In genomic region chr12:86088042-86088441, GRCm38 (mm10) we compare ENCODE assay signal across 14 mouse cellular contexts. TPM values are rescaled to one million over a fixed set of nuclear protein-coding genes. Genes with fewer than 3 reads are reported as not detected.
DNase-seq lines count a peak whose midpoint lies in the region; ATAC-seq and TF ChIP-seq lines count a peak whose summit lies in the region.
"Had no signal": no experiment of that assay in that cellular context is flagged by ENCODE, and none has a peak within 500 bp of the region (broad histone marks: within the 10 kb centered on the region; RNA-seq: fewer than 3 reads in every experiment).

No protein-coding gene starts in this region.

- TF ChIP-seq CTCF in liver, postnatal 0 days (IDR thresholded peaks at IDR 0.05; ENCODE audit: low read depth) = no peak

- WGBS in hindbrain, embryonic 15.5 days = 71% methylated on average over 7 of the region's 7 CpGs
- 70% methylated on average over 7 of the region's 7 CpGs for WGBS in hindbrain, embryonic 12.5 days
- WGBS in heart, embryonic 14.5 days = 69% methylated on average over 7 of the region's 7 CpGs
- 64% methylated on average over 7 of the region's 7 CpGs for WGBS in liver, postnatal 0 days (ENCODE audit: insufficient replicate concordance)

- H3K9ac ChIP-seq in hindbrain, embryonic 15.5 days = no peak overlapping the region
- no peak overlapping the region for H3K9ac ChIP-seq in hindbrain, embryonic 12.5 days
- no peak overlapping the region for H3K9ac ChIP-seq in heart, embryonic 14.5 days (ENCODE audit: low read length)
- no peak overlapping the region for H3K9ac ChIP-seq in liver, postnatal 0 days (replicated peaks)
- H3K9ac ChIP-seq: forebrain, postnatal 0 days had no signal

- no peak for TF ChIP-seq EP300 in liver, postnatal 0 days (IDR thresholded peaks at IDR 0.05; ENCODE audit: low read depth)

- 0 out of 2 replicates have a peak, but pooled peaks have one; percentile 10 for ATAC-seq in hindbrain, embryonic 15.5 days (ENCODE audit: low FRiP score, low read depth)
- no peak for ATAC-seq in hindbrain, embryonic 12.5 days (ENCODE audit: low FRiP score)
- ATAC-seq in heart, embryonic 14.5 days (ENCODE audit: insufficient number of reproducible peaks, insufficient read depth, low FRiP score, low read depth) = peak; percentile 48; the same call in 1 of the 2 replicates
- 0 out of 2 replicates have a peak, but pooled peaks have one; percentile 19 for ATAC-seq in liver, postnatal 0 days
- ATAC-seq: CD4-positive, CD25-positive, alpha-beta regulatory T cell, adult 4 months; forebrain, postnatal 0 days; Patski had no signal

- no peak overlapping the region for H3K27ac ChIP-seq in hindbrain, embryonic 15.5 days (replicated peaks)
- H3K27ac ChIP-seq in hindbrain, embryonic 12.5 days = no peak overlapping the region
- peak overlapping the region in 1 of 2 experiments; percentile 78; a peak in 2 of 4 replicates for H3K27ac ChIP-seq in heart, embryonic 14.5 days (replicated peaks in 1 of 2; ENCODE audit: control insufficient read depth in 1 of 2, insufficient read depth in 1 of 2, low read depth in 2 of 2, low read length in 2 of 2)
- no peak overlapping the region for H3K27ac ChIP-seq in liver, postnatal 0 days (ENCODE audit: low read depth)
- H3K27ac ChIP-seq: hindbrain, embryonic 10.5 days had no signal

- no peak overlapping the region for H3K4me2 ChIP-seq in hindbrain, embryonic 15.5 days
- H3K4me2 ChIP-seq in hindbrain, embryonic 12.5 days (replicated peaks) = no peak overlapping the region
- H3K4me2 ChIP-seq in heart, embryonic 14.5 days (ENCODE audit: low read length) = no peak overlapping the region
- H3K4me2 ChIP-seq in liver, postnatal 0 days (ENCODE audit: low read depth, low read length) = no peak overlapping the region

- no peak overlapping the region for H3K4me3 ChIP-seq in hindbrain, embryonic 15.5 days
- H3K4me3 ChIP-seq in hindbrain, embryonic 12.5 days = no peak overlapping the region
- H3K4me3 ChIP-seq in heart, embryonic 14.5 days (ENCODE audit: control insufficient read depth in 1 of 2, insufficient read depth in 1 of 2, low read depth in 1 of 2, low read length in 2 of 2) = no peak overlapping the region
- no peak overlapping the region for H3K4me3 ChIP-seq in liver, postnatal 0 days (ENCODE audit: low read depth, low read length)
- H3K4me3 ChIP-seq: hindbrain, embryonic 10.5 days had no signal

- peak; percentile 37 for DNase-seq in gastrocnemius, postnatal 10 days
- no peak for DNase-seq in liver, postnatal 0 days
- DNase-seq in spleen, postnatal 10 days (ENCODE audit: low spot score in 2 of 2) = no peak
- DNase-seq in cerebellum, adult 18-20 months = no peak
- DNase-seq in ovary, postnatal 36 days (ENCODE audit: low spot score) = no peak
- DNase-seq: cerebellum, postnatal 25 days; forebrain, postnatal 0 days; thymus, postnatal 36 days had no signal

- peaks cover 5% of the 10 kb centered on the region for H3K4me1 ChIP-seq in hindbrain, embryonic 15.5 days (replicated peaks)
- peaks cover 14% of the 10 kb centered on the region for H3K4me1 ChIP-seq in hindbrain, embryonic 12.5 days
- peaks cover 29 to 45% of the 10 kb centered on the region in 2 experiments for H3K4me1 ChIP-seq in heart, embryonic 14.5 days (ENCODE audit: control insufficient read depth in 2 of 2, insufficient read depth in 2 of 2, low read length in 2 of 2)
- 0 out of 2 replicates have a peak, but pooled peaks cover under 1% of the 10 kb centered on the region for H3K4me1 ChIP-seq in liver, postnatal 0 days (ENCODE audit: insufficient read depth)

- H3K9me3 ChIP-seq in hindbrain, embryonic 15.5 days = no peaks in the 10 kb centered on the region
- H3K9me3 ChIP-seq in hindbrain, embryonic 12.5 days (replicated peaks) = no peaks in the 10 kb centered on the region
- no peaks in the 10 kb centered on the region for H3K9me3 ChIP-seq in heart, embryonic 14.5 days (ENCODE audit: control insufficient read depth, low read length)
- H3K9me3 ChIP-seq in liver, postnatal 0 days (ENCODE audit: low read length) = no peaks in the 10 kb centered on the region
- H3K9me3 ChIP-seq: hindbrain, embryonic 10.5 days had no signal

- 0 out of 2 replicates have a peak, but pooled peaks cover 6% of the 10 kb centered on the region for H3K36me3 ChIP-seq in hindbrain, embryonic 15.5 days
- H3K36me3 ChIP-seq in hindbrain, embryonic 12.5 days = peaks cover 24% of the 10 kb centered on the region
- H3K36me3 ChIP-seq in heart, embryonic 14.5 days (ENCODE audit: control insufficient read depth, insufficient read depth, low read length) = peaks cover 31% of the 10 kb centered on the region
- H3K36me3 ChIP-seq in liver, postnatal 0 days (replicated peaks; ENCODE audit: insufficient read depth, low read length) = no peaks in the 10 kb centered on the region

- H3K27me3 ChIP-seq in hindbrain, embryonic 15.5 days = no peaks in the 10 kb centered on the region
- no peaks in the 10 kb centered on the region for H3K27me3 ChIP-seq in hindbrain, embryonic 12.5 days
- no peaks in the 10 kb centered on the region for H3K27me3 ChIP-seq in heart, embryonic 14.5 days (ENCODE audit: control insufficient read depth, insufficient read depth, low read length)
- no peaks in the 10 kb centered on the region for H3K27me3 ChIP-seq in liver, postnatal 0 days (ENCODE audit: insufficient read depth, low read length)
- H3K27me3 ChIP-seq: Patski had no signal

RNA-seq across cellular contexts. Expression of gene Ift43, which starts 5.7 kb away (rescaled TPM):
- 42.7 and 45.8 TPM in 2 replicates for polyA plus RNA-seq in hindbrain, embryonic 15.5 days (2015; fragmentation: Nextera tagmentation; extraction: Ambion mirVana)
- polyA plus RNA-seq in hindbrain, embryonic 12.5 days (2016; fragmentation: Nextera tagmentation; extraction: Ambion mirVana) = 83.4 and 90.1 TPM in 2 replicates
- total RNA-seq in gastrocnemius, postnatal 10 days (2021) = 10 to 100 TPM; 12.2 to 19.2 TPM
- 142 and 149 TPM in 2 replicates for polyA plus RNA-seq in heart, embryonic 14.5 days (2014; fragmentation: Nextera tagmentation; extraction: Ambion mirVana)
- polyA plus RNA-seq in liver, postnatal 0 days (2015; fragmentation: Nextera tagmentation; extraction: Ambion mirVana) = 8.4 and 8.7 TPM in 2 replicates

RNA-seq across cellular contexts. Expression of gene Tgfb3, which starts 9.2 kb away (rescaled TPM):
- polyA plus RNA-seq in hindbrain, embryonic 15.5 days (2015; fragmentation: Nextera tagmentation; extraction: Ambion mirVana) = 5.1 and 5.4 TPM in 2 replicates
- 19.9 and 24.6 TPM in 2 replicates for polyA plus RNA-seq in hindbrain, embryonic 12.5 days (2016; fragmentation: Nextera tagmentation; extraction: Ambion mirVana)
- total RNA-seq in gastrocnemius, postnatal 10 days (2021) = 10 to 100 TPM; 41.4 to 46.1 TPM
- 14.7 and 15.1 TPM in 2 replicates for polyA plus RNA-seq in heart, embryonic 14.5 days (2014; fragmentation: Nextera tagmentation; extraction: Ambion mirVana)
- 0.94 and 1.2 TPM in 2 replicates for polyA plus RNA-seq in liver, postnatal 0 days (2015; fragmentation: Nextera tagmentation; extraction: Ambion mirVana)
